Mouse (Mus musculus) left cerebral cortex, postnatal 36 days (tissue): Measurements from ENCODE around the gene Gspt1. TPM values are rescaled to one million over a fixed set of nuclear protein-coding genes. Genes with fewer than 3 reads are reported as not detected.

Source experiments
- microRNA-seq: library from miRNA; unstranded; fragments of <30 nt; microRNA quantifications from one replicate; pipeline ENCODE4 v1.2.0, GENCODE M21; 2022
- total RNA-seq, 2 experiments: library from RNA; stranded (reverse); gene quantifications; 2 replicates each; pipeline ENCODE4 v1.2.3; 2021

The Gspt1 gene
- total RNA-seq, 2 experiments from 2014 or later = 80.4 to 85.9 TPM

Small RNA genes lying within 50 kb of the gene (microRNA-seq; reads per million reads assigned to microRNA genes)
- 3.3 reads per million, percentile 7 among the genes with 10 or more reads in this experiment for gene Mir1945

Other genes starting within 250 kb of the Gspt1 start
- 100 to 1,000 TPM; 172 to 210 TPM for gene Snn, start 193.4 kb downstream of the Gspt1 start, total RNA-seq
- gene Litaf, start 188.2 kb downstream of the Gspt1 start, total RNA-seq = 10 to 100 TPM; 11.1 to 13.0 TPM
- 10 to 100 TPM; 32.1 to 38.1 TPM for gene Txndc11, start 119.7 kb downstream of the Gspt1 start, total RNA-seq
- gene Zc3h7a, start 77.9 kb downstream of the Gspt1 start, total RNA-seq = 10 to 100 TPM; 49.7 to 84.5 TPM
- gene Rsl1d1, start 51.0 kb downstream of the Gspt1 start, total RNA-seq = 10 to 100 TPM; 48.2 to 48.8 TPM
- under 1 TPM; 0.68 to 0.81 TPM for gene Tnfrsf17, start 59.5 kb upstream of the Gspt1 start, total RNA-seq
- gene Snx29, start 68.6 kb upstream of the Gspt1 start, total RNA-seq = 10 to 100 TPM; 18.0 to 26.7 TPM